Mouse (Mus musculus): Measurements from ENCODE around the gene Ncapd2. TPM values are rescaled to one million over a fixed set of nuclear protein-coding genes. Genes with fewer than 3 reads are reported as not detected.

Gene Ncapd2
- polyA plus RNA-seq, 1 experiment = 84.6 TPM

- no peak for DNase-seq (ENCODE audit: low read depth in 1 of 2, low spot score in 2 of 2)
- H3K27me3 ChIP-seq (ENCODE audit: control insufficient read depth, insufficient read depth, low read length) = no peaks in the 10 kb centered on the region
- H3K4me3 ChIP-seq (ENCODE audit: extremely low read depth, insufficient read depth, insufficient read length) = no peak overlapping the region
- peaks cover 18% of the 10 kb centered on the region for H3K4me1 ChIP-seq (ENCODE audit: control insufficient read depth, insufficient read depth, insufficient read length)
- H3K36me3 ChIP-seq (ENCODE audit: control insufficient read depth, insufficient read depth, low read length) = peaks cover 18% of the 10 kb centered on the region
- no peak overlapping the region for H3K27ac ChIP-seq (ENCODE audit: insufficient read depth, low read length)
- TF ChIP-seq POLR2A (IDR thresholded peaks at IDR 0.05; ENCODE audit: low read depth, low read length) (no peak), CTCF (IDR thresholded peaks at IDR 0.05; ENCODE audit: extremely low read depth, insufficient read depth, insufficient read length, insufficient replicate concordance) (no peak)
- WGBS = 50% methylated on average over 2 of the region's 2 CpGs
These were observed 25.4 kb upstream of the Ncapd2 start for GRCm38 (mm10) chr6:125216898-125217297.

GRCm38 (mm10) chr6:125215148-125215954 is 23.9 kb upstream of the Ncapd2 start, which contains the start of gene Vamp1:
Gene Vamp1 (plus strand): TSS chr6:125215551.
- DNase-seq (ENCODE audit: low read depth in 1 of 2, low spot score in 2 of 2) = peak; percentile 94 to 98
- H3K36me3 ChIP-seq (ENCODE audit: control insufficient read depth, insufficient read depth, low read length) = peaks cover 12% of the 10 kb centered on the region
- H3K4me1 ChIP-seq (ENCODE audit: control insufficient read depth, insufficient read depth, insufficient read length) = peaks cover 8% of the 10 kb centered on the region; the same call in 1 of the 2 replicates
- peak within 1 kb of the TSS; percentile 85 for H3K4me3 ChIP-seq (ENCODE audit: extremely low read depth, insufficient read depth, insufficient read length)
- peak within 1 kb of the TSS; percentile 97 for H3K27ac ChIP-seq (ENCODE audit: insufficient read depth, low read length)
- 1% methylated on average over 48 of the region's 48 CpGs for WGBS
- TF ChIP-seq POLR2A (IDR thresholded peaks at IDR 0.05; ENCODE audit: low read depth, low read length) (peak; percentile 94), CTCF (IDR thresholded peaks at IDR 0.05; ENCODE audit: extremely low read depth, insufficient read depth, insufficient read length, insufficient replicate concordance) (no peak)
- H3K27me3 ChIP-seq (ENCODE audit: control insufficient read depth, insufficient read depth, low read length) = no peaks in the 10 kb centered on the region

GRCm38 (mm10) chr6:125213715-125214114 is 22.2 kb upstream of the Ncapd2 start:
- no peak overlapping the region for H3K4me3 ChIP-seq (ENCODE audit: extremely low read depth, insufficient read depth, insufficient read length)
- no peak overlapping the region for H3K27ac ChIP-seq (ENCODE audit: insufficient read depth, low read length)
- peaks cover 4% of the 10 kb centered on the region; the same call in 1 of the 2 replicates for H3K4me1 ChIP-seq (ENCODE audit: control insufficient read depth, insufficient read depth, insufficient read length)
- H3K27me3 ChIP-seq (ENCODE audit: control insufficient read depth, insufficient read depth, low read length) = no peaks in the 10 kb centered on the region
- H3K36me3 ChIP-seq (ENCODE audit: control insufficient read depth, insufficient read depth, low read length) = peaks cover 2% of the 10 kb centered on the region; the same call in 1 of the 2 replicates
- 86% methylated on average over 6 of the region's 6 CpGs for WGBS
- TF ChIP-seq CTCF (IDR thresholded peaks at IDR 0.05; ENCODE audit: extremely low read depth, insufficient read depth, insufficient read length, insufficient replicate concordance) (no peak), POLR2A (IDR thresholded peaks at IDR 0.05; ENCODE audit: low read depth, low read length) (no peak)
- DNase-seq (ENCODE audit: low read depth in 1 of 2, low spot score in 2 of 2) = no peak

- 80% methylated on average over 6 of the region's 6 CpGs for WGBS
- peaks cover 4% of the 10 kb centered on the region; the same call in 1 of the 2 replicates for H3K4me1 ChIP-seq (ENCODE audit: control insufficient read depth, insufficient read depth, insufficient read length)
- no peak for TF ChIP-seq POLR2A (IDR thresholded peaks at IDR 0.05; ENCODE audit: low read depth, low read length)
- TF ChIP-seq CTCF (IDR thresholded peaks at IDR 0.05; ENCODE audit: extremely low read depth, insufficient read depth, insufficient read length, insufficient replicate concordance) = no peak
- peaks cover 2% of the 10 kb centered on the region; the same call in 1 of the 2 replicates for H3K36me3 ChIP-seq (ENCODE audit: control insufficient read depth, insufficient read depth, low read length)
- H3K4me3 ChIP-seq (ENCODE audit: extremely low read depth, insufficient read depth, insufficient read length) = no peak overlapping the region
- H3K27me3 ChIP-seq (ENCODE audit: control insufficient read depth, insufficient read depth, low read length) = no peaks in the 10 kb centered on the region
- H3K27ac ChIP-seq (ENCODE audit: insufficient read depth, low read length) = no peak overlapping the region
- no peak for DNase-seq (ENCODE audit: low read depth in 1 of 2, low spot score in 2 of 2)
These were observed 21.6 kb upstream of the Ncapd2 start for GRCm38 (mm10) chr6:125213129-125213528.

- no peak for DNase-seq (ENCODE audit: low read depth in 1 of 2, low spot score in 2 of 2)
- Histone ChIP-seq H3K27ac (ENCODE audit: insufficient read depth, low read length) (no peak overlapping the region), H3K4me3 (ENCODE audit: extremely low read depth, insufficient read depth, insufficient read length) (no peak overlapping the region), H3K27me3 (ENCODE audit: control insufficient read depth, insufficient read depth, low read length) (no peaks in the 10 kb centered on the region), H3K4me1 (ENCODE audit: control insufficient read depth, insufficient read depth, insufficient read length) (peaks cover 4% of the 10 kb centered on the region; the same call in 1 of the 2 replicates), H3K36me3 (ENCODE audit: control insufficient read depth, insufficient read depth, low read length) (peaks cover under 1% of the 10 kb centered on the region; the same call in 1 of the 2 replicates)
- TF ChIP-seq CTCF (IDR thresholded peaks at IDR 0.05; ENCODE audit: extremely low read depth, insufficient read depth, insufficient read length, insufficient replicate concordance) (no peak), POLR2A (IDR thresholded peaks at IDR 0.05; ENCODE audit: low read depth, low read length) (no peak)
- 50% methylated on average over 2 of the region's 2 CpGs for WGBS
These were observed 21.1 kb upstream of the Ncapd2 start for GRCm38 (mm10) chr6:125212621-125213020.

- no peak for TF ChIP-seq POLR2A (IDR thresholded peaks at IDR 0.05; ENCODE audit: low read depth, low read length)
- no peak for TF ChIP-seq CTCF (IDR thresholded peaks at IDR 0.05; ENCODE audit: extremely low read depth, insufficient read depth, insufficient read length, insufficient replicate concordance)
- 91% methylated on average over 1 of the region's 1 CpGs for WGBS
- Histone ChIP-seq H3K27me3 (ENCODE audit: control insufficient read depth, insufficient read depth, low read length) (no peaks in the 10 kb centered on the region), H3K36me3 (ENCODE audit: control insufficient read depth, insufficient read depth, low read length) (no peaks in the 10 kb centered on the region), H3K27ac (ENCODE audit: insufficient read depth, low read length) (no peak overlapping the region), H3K4me3 (ENCODE audit: extremely low read depth, insufficient read depth, insufficient read length) (no peak overlapping the region), H3K4me1 (ENCODE audit: control insufficient read depth, insufficient read depth, insufficient read length) (no peaks in the 10 kb centered on the region)
- DNase-seq (ENCODE audit: low read depth in 1 of 2, low spot score in 2 of 2) = no peak
These were observed 18.9 kb upstream of the Ncapd2 start for GRCm38 (mm10) chr6:125210436-125210835.

GRCm38 (mm10) chr6:125197166-125197565 is 5.7 kb upstream of the Ncapd2 start:
- no peak for DNase-seq (ENCODE audit: low read depth in 1 of 2, low spot score in 2 of 2)
- peaks cover 2% of the 10 kb centered on the region; the same call in 1 of the 2 replicates for H3K4me1 ChIP-seq (ENCODE audit: control insufficient read depth, insufficient read depth, insufficient read length)
- no peaks in the 10 kb centered on the region for H3K27me3 ChIP-seq (ENCODE audit: control insufficient read depth, insufficient read depth, low read length)
- peaks cover 4% of the 10 kb centered on the region; the same call in 1 of the 2 replicates for H3K36me3 ChIP-seq (ENCODE audit: control insufficient read depth, insufficient read depth, low read length)
- H3K27ac ChIP-seq (ENCODE audit: insufficient read depth, low read length) = no peak overlapping the region
- no peak overlapping the region for H3K4me3 ChIP-seq (ENCODE audit: extremely low read depth, insufficient read depth, insufficient read length)
- no peak for TF ChIP-seq POLR2A (IDR thresholded peaks at IDR 0.05; ENCODE audit: low read depth, low read length)
- WGBS = 92% methylated on average over 5 of the region's 5 CpGs

Data from spleen, adult 2 months (tissue).